Mouse (Mus musculus) spleen, postnatal 36 days (tissue): ENCODE data around the gene Lgi4.

Source experiments
- DNase-seq, 2 experiments: peaks; one replicate each; pipeline ENCODE4 v3.0.0; 2022; ENCODE audit warnings: low spot score in 2 of 2, mixed read lengths in 1 of 2

Gene Lgi4

DNA sequence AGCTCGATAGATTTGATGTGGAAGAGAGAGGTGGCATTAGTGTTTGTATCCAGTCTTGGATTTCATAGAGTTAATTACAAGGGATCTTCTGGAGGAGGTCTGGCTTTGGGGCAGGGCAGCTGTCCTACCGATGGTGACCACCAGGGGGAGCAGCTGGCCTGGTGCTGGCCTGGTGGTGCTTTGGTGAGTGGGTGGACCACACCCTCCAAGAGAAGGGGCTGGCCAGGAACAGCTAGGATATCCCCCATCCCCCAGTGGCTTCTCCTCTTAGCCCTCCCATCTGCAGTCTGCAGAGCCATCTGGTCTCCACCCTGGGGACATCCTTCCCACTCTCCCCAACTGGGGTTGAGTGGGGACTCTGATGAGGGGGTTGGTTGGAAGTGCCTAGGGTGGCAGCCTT, at the start of gene Lgi4:
Lgi4 (plus strand) TSS at position 235 of the 400 bp plus-strand sequence.
- DNase-seq, result peak; percentile 50 to 63

GRCm38 (mm10) chr7:31012971-31013370, 46.2 kb upstream of the Lgi4 start:
- DNase-seq, result no peak

DNA sequence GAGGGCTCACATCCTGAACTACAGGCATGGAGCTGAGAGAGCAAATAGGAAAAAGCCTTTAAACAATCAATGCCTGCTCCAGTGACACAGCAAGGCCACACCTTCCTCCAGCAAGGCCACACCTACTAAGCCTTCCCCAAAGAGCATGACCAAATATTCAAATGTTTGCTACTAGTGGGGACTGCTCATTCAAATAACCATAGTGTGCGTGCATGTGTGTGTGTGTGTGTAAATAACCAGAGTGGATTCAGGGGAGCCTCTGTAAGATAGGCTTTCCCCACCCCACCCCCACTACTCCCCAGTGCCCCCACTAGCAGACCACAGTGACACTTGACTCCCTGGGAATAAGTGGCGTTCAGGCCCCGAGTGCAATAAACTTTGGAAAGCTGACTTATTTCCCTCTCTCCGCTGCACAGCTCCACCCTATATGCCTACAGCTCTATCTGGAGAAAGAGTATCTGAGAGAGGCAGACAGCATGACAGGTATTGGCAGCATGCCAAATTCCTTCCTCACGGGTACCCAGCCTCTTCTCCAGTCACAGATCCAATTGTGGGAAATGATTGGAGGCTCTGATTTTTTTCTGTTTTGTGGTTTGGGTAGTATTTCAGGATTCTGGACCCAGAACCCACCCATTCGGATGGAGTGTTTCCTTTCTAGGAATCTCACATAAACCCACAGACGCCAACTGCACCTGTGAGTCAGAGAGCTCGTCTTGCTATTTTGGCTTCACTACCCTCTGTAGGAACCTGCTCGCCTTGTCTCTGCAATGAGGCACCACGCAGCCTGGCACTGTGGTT, 41.8 kb upstream of the Lgi4 start:
- peak; percentile 53 for DNase-seq

GRCm38 (mm10) chr7:31028609-31029008, 30.5 kb upstream of the Lgi4 start:
- DNase-seq, result no peak

DNA sequence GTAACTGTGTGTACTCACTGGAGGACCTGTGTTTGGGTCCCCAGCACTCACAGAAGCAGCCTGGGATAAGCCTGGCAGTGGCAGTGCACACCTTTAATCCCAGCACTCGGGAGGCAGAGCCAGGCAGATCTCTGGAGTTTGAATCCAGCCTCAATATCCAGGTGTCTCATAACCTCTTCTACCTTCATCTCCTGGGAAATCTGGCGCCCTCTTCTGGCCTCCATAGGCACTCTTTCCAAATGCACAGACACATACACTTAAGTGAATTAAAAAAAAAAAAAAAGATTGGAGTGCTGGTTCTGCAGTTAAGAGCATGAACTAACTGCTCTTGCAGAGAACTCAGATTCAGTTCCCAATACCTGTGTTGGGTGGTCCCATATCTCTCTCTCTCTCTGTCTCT, 28.4 kb upstream of the Lgi4 start:
- DNase-seq, result no peak

GRCm38 (mm10) chr7:31031731-31032130, 27.4 kb upstream of the Lgi4 start:
- DNase-seq, result no peak

- DNase-seq, result peak; percentile 83 to 87
Observed at GRCm38 (mm10) chr7:31033409-31034165, 25.6 kb upstream of the Lgi4 start.

- DNase-seq, result peak; percentile 46 to 57
Observed at GRCm38 (mm10) chr7:31034789-31035188, 24.4 kb upstream of the Lgi4 start.

GRCm38 (mm10) chr7:31035291-31035690, 23.9 kb upstream of the Lgi4 start:
- peak in 1 of 2 experiments; percentile 48 for DNase-seq

DNA sequence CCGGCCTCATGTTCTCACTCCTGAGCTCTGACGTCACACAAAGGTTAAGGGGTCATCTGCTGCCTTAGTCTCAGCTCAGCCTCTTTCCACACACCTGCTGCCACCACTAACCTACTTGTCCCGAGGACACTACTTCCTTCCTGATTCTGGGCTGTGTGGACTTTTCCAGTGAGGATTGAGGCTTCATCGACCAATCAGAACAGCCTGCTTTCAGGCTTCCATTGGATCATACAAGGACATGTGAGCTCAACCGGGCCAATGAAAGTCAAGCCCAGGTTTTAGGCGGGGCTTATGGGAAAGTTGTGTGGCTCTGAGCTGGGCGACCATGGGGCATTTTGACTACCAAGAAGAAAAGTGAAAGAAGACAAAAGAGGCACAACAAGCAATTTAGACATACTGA, 22.2 kb upstream of the Lgi4 start:
- DNase-seq, result peak in 1 of 2 experiments; percentile 38

DNA sequence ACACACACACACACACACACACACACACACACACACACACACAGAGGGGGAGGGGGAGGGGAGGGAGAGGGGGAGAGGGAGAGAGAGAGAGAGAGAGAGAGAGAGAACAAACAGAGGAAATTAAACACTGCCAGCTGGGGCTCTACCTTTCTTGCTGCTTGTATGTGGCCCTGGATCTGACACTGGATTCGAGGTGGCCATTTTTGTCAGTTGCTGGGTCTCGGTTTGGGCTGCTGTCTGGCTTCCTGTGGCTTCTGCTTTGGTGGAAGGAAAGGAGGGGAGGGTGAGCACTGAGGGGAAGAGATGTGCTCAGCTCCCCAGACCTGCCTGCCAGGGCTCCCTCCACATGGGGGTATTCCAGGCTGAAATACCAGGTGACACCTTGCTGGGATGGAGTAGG, 21.5 kb upstream of the Lgi4 start:
- no peak for DNase-seq

- no peak for DNase-seq
Observed at GRCm38 (mm10) chr7:31039011-31039410, 20.1 kb upstream of the Lgi4 start.

DNA sequence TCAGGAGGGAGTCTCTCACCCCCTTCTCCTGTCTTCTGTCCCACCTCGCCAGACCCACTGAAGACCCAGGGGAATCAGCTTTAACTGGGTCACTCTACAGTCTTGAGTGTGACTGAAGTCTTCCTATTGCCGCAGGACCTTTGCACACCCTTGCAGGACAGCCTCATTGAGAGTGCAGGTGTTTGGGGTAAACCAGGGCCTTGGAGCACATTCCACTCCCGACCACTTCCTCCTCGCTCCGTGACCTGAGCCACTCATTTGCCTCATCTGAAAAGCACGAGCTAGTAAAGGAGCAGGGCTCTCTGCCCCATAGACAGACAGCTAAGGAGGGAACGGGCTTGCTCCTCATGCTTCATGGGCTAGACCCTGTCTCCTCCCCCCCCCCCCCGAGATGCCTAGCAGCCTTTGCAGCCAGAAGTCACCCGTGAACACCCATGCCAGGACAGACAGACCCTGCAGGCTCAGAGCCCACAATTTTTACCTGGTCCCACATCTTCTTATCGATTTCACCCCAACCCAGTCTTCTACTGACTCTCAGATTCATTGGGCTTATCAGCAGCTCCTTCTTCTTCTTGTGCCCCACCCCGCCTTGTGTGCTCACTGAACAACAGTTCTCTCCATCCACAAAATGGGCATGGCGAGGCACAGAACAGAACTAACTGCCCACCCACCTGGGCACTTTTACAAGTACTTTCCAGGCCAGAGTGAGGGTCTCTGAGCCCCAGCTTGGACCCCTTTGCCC, 18.7 kb upstream of the Lgi4 start:
- no peak for DNase-seq

- no peak for DNase-seq
Observed at GRCm38 (mm10) chr7:31041023-31041407, 18.1 kb upstream of the Lgi4 start.

DNA sequence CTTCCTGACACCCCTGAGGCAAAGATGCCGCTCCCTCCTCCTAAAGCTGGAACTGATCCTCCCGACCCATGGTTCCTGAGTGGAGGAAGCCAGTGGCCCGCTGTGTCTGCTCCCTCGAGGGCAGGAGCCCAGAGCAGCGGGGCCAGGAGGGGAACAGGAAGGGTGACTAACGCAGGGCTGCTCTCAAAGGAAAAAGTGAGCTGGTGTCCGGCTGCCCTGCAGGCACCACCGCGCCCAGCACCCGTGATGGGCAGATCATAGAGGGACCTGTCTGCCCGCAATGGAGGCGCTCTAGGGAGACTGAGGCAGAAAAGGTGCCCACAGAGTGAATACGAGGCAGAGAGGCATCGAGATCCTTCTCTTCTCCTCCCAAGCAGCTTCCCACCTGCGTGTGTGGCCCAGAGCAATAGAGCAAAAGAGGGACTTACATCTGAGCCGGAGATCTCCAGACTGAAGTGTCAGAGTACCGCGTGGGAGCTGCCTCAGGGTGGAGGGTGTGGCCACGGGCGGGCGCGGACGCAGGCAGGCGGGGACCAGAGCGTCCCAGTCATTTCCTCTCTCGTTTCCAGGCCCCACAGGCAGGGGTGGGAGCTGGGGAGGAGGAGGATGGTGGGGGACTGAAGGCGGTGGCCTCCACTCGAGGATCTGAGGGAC, 17.4 kb upstream of the Lgi4 start:
- DNase-seq, result peak; percentile 72 to 73

DNA sequence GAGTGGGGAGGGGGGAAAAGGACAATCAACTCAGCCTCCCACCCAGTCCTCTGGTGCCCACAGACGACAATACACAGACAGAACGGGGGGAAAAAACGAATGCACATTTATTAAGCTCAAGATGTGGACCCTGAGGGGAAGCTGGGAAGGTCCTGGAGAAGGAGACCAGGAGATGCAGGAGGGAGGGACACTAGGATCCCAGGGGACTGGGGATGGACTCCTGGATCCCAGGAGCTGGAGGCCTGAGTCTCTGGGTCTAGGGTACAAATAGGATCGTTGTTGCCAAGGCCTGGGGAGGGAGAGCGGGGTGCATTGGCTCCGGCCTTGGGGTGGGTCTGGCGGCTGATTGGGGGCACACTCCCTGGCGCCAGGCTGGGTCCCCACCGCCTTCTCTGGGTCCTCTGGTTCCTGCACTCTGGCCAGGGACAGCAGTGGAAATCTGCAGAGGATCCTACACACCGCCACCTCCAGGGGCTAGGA, 16.7 kb upstream of the Lgi4 start, which contains the start of gene Fxyd5:
Fxyd5 (minus strand) TSS at position 51 of the 480 bp plus-strand sequence.
- DNase-seq, result no peak

DNA sequence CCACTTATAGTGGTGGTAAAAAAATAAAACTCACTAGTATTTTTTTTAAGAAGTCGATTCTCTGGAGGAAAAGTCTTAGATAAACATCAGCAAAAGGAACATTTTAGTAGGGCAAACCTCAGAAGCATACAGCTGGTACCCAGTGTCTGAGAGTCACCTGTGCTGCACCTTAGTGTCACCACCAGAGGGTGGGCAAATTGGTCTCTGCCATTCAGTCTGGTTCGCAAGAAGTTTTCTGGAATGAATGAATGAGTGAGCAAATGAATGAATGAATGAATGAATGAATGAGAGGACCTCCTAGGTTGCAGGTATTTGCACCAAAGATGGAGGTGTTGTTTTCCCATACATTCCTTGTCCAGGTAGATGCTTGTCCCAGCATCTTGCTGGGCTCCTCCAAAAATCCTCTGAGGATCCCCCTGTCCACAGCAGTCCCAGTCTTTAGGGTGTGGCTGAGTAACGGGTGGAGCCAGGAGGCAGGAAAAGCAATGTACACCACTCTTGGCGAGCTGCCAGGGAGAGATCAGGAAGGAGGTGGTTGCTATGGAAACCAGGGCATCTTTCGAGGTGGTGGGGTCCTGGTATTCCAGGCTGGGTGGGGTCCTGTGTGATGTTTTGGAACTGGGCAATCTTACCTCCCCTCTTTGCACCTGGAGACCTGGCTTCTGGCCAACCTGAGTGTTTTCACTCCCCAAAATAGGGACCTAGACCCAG, 9.9 kb upstream of the Lgi4 start:
- DNase-seq, result no peak

DNA sequence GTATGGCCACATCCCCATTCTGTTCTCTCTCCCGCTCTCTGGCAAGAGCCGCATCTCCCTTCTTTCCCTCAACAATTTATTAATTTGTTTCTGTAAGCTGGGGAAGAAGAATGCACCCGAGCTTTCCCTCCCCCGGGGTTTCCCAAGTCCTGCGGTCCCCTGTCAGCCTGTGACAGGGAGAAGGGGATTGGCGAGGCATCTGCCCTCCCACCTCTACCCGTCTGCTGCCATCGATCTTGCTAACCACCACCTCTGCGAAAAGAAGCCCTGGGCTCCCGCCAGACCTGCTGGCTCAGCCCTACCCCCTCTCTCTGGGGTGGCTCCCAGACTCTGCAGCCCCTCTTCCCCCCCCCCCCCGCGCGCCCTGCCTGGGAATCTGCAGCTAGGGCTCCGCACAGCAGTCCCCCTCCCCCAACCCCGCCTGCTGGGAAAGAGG, 9.3 kb upstream of the Lgi4 start:
- no peak for DNase-seq

GRCm38 (mm10) chr7:31050487-31050886, 8.7 kb upstream of the Lgi4 start:
- no peak for DNase-seq

- DNase-seq, result no peak
Observed at GRCm38 (mm10) chr7:31050921-31051320, 8.2 kb upstream of the Lgi4 start.
